Mouse (Mus musculus) monocyte, adult 5-6 weeks (primary cell): ENCODE data around the gene Omd. TPM values are rescaled to one million over a fixed set of nuclear protein-coding genes. Genes with fewer than 3 reads are reported as not detected.

ENCODE experiments used
- ATAC-seq: fragments of 153-309, 156-312 bp; replicated peaks from 2 replicates; pipeline ENCODE4 v1.8.0; 2017; ENCODE audit warnings: mild to moderate bottlenecking; ENCODE audit not compliant: low TSS enrichment, insufficient number of reproducible peaks, severe bottlenecking, poor library complexity, low FRiP score
- total RNA-seq: library from RNA; stranded (forward); fragments of 200-1000, 200-491, 200-594 nt; gene quantifications from 3 replicates; pipeline ENCODE4 v1.2.3, GENCODE M21; 2017

Omd gene
- not detected in 3 replicates for total RNA-seq

- ATAC-seq = no peak
These were observed at the start of gene Omd for GRCm38 (mm10) chr13:49581541-49582530. TSS of gene Omd (plus strand) at chr13:49582462.

DNA sequence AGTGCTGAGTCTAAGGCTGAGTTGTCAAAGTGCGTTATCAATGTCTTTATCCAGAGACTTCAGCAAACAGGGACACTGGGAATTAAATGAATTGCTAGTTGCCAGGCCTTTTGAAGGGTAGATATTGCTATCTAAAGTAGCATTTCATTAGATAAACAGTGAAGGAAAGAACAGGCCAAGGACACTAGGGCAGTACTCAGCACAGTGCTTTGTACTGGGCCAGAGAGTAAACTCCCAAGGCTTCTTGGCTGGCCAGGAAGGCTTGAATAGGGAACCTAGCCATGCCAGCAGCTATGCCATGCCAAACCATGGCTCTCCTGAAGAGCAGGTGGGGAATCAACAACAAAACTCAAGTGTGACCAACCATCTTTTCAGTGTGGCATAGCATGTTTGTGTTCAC, 45.3 kb upstream of the Omd start:
- no peak for ATAC-seq

GRCm38 (mm10) chr13:49538693-49539092, 43.6 kb upstream of the Omd start:
- ATAC-seq = no peak

DNA sequence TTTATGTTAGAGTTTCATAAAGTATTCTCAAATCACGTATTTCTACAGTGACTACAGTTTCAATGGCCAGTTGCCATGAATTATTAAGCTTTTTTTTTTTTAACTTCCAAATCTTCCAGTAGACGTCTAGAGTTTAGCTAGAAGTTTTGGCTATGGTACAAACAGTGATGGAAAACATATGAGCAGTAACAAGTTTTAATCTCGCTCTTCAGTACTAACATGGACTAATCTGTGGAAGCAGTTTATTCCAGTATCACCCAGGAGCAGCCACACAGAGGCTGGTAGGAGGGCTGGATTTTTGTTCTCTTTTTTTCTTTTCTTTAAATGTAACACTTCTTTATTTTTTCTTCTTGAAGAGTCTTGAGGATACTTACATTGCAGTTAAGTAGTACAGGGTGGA, 38.0 kb upstream of the Omd start, which contains the start of gene Aspn:
TSS of gene Aspn (plus strand) at position 165 of the 400 bp plus-strand sequence.
- no peak for ATAC-seq

GRCm38 (mm10) chr13:49545646-49546045, 36.6 kb upstream of the Omd start:
- no peak for ATAC-seq

GRCm38 (mm10) chr13:49546517-49546916, 35.7 kb upstream of the Omd start:
- ATAC-seq = no peak

GRCm38 (mm10) chr13:49547563-49548150, 34.6 kb upstream of the Omd start:
- no peak for ATAC-seq

DNA sequence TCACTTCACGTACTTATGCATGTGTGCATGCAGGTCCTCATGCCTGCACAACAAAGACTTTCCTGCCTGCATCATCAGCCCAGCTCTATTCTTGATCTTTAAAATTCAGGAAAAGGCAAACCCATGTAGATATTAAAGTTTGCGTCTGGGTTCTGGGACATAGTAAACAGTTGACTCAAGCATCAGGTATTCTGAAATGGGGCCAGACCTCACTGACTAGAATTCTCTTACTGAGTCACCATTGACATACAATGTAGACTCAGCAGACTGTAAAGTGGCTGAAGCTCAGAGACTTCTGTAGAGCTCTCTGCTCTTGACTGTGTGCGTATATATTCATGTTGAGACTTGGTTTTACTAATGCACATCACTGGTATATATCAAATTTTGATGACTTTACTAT, 32.6 kb upstream of the Omd start:
- ATAC-seq = no peak

GRCm38 (mm10) chr13:49554519-49554918, 27.7 kb upstream of the Omd start:
- ATAC-seq = no peak

DNA sequence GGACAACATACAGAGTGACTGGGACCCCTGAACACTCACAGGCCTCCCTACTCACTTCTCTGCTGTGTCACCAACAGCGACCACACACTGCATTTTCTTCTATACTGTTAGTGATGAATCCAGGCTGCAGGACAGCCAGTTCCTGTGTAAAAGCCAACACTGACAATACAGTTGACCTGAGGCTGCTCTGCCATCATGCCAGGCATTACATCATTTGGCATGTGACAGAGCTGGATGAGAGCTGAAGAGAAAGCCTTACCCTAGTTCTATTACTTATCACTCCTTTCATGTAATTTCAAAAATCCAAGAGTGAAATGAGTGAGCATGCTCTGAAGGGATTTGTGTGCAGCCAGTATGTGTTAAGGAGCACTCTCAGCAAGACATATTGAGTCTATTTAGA, 26.1 kb upstream of the Omd start:
- no peak for ATAC-seq

- ATAC-seq = no peak
These were observed 25.3 kb upstream of the Omd start for GRCm38 (mm10) chr13:49556924-49557323.

GRCm38 (mm10) chr13:49559185-49559584, 23.1 kb upstream of the Omd start:
- ATAC-seq = no peak

DNA sequence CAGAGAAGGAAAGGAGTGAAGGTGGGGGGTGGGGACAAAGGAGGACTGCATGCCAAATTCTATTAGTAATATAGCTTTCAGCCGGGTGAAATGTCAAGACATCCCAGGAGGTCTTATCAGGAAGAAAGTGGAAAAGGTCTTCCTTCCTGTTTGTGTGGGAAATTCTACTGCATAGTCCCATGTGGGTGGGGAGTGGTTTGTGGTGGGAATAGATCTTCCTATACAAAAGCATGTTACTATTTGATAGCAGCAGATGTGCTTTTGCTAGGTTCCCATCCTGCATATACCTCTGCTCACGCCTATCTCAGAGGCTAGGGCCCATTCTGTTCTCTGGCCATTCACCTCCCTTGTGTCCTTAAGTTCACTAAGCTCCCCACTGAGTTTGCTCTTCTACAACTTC, 21.4 kb upstream of the Omd start:
- ATAC-seq = no peak

DNA sequence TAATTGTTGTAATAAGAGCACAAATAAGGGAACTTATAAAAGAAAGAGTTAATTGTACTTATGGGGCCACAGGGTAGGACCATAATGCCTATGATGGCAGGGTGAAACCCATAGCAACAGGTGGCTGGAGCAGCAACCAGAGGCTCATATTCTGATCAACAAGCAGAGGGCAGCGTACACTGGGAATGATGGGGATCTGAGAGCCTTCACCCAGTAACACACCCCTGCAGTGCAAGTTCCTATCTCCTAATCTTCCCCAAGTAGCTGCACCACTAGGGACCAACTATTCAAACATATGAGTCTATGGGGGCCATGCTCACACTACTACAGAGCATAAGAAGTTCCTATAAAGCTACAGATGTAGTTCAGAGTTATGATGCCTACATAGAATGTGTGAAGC, 17.9 kb upstream of the Omd start:
- no peak for ATAC-seq

DNA sequence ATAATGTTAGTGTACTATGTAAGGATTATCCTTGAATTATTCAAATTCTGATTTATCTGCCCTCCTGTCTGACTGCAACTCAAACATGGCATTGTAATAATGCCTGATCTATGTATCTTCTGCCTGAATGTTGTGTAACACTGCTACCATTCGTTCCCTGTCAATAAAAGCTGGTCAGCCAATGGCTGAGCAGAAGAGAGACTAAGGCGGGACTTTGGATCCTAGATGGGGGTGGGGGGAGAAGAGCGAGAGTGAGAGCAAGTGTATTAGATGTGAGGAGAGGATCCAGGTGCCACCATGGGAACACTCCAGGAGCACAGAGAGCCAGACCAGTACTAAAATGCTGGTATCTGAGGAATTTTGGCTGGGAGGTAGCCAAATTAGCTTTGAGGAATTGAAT, 11.9 kb upstream of the Omd start:
- ATAC-seq = no peak

DNA sequence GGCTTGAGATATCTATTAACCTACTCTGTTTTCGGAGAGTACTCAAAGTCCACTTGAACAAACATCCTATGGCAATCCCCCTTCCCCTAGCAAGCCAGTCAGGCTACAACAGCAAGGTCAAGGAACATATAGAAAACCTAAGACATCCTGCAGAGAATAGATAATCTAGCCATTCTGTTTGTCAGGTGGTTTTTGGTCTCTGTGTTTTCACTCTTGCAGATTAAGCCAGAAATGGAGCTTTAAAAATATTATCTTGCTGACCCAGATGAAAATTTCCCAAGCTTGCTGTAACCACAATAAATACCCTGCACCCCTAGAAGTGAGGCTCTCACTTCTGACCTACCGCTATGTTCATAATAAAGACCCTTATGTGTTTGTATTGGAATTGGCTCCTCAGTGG, 10.8 kb upstream of the Omd start:
- ATAC-seq = no peak

- no peak for ATAC-seq
These were observed 1.6 kb downstream of the Omd start for GRCm38 (mm10) chr13:49583859-49584258.

- no peak for ATAC-seq
These were observed 2.2 kb downstream of the Omd start for GRCm38 (mm10) chr13:49584307-49585005.

DNA sequence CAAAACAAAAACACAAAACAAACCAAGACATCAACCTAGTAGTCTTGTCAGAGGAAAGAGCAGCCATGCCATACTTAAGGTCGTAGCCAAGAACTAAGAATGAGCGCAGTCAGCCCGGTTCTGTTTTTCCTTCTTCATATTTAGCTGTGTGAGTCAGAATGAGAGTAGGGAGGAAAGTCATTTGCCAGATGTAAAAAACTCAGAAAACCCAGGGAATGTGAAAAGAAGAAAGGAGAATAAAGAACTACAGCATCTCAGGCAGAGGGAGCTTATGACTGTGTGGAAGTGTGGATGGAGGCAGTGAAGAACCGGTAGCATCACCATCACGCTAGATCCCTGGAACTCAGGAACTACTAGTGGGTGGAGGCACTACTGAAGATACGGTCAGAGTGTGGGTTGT, 3.8 kb downstream of the Omd start:
- ATAC-seq = no peak
